Mouse (Mus musculus): Measurements from ENCODE around the gene Taf1d.

DNA sequence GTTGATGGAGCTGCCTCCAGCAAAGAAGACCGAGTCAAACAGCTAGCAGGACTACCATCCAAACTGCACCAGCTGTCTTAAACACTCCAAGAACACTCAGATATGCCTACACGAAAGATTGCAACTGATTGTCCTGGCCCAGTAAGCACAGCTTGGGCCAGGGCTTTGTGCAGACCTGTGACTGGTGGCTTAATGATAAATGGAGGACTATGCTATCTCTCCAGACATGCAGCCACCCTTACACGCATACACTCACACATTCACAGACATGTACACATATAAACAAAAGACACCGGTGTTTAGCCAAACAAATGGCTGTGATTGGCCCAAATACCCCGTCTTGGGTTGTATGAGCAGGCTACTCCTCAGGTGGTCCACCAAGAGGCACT is 25.5 kb upstream of the Taf1d start:
- TF ChIP-seq CTCF (IDR thresholded peaks at IDR 0.05; ENCODE audit: insufficient read depth, low read depth, low read length) (no peak), POLR2A (IDR thresholded peaks at IDR 0.05; ENCODE audit: insufficient read depth, low read depth, low read length) (no peak)
